Mouse (Mus musculus) neutrophil, adult 65 days (primary cell): ENCODE measurements around the gene Gm14418. TPM values are rescaled to one million over a fixed set of nuclear protein-coding genes. Genes with fewer than 3 reads are reported as not detected.

Source experiments
- total RNA-seq: library from RNA; stranded (reverse); gene quantifications from 2 replicates; pipeline ENCODE4 v1.2.4, GENCODE M21; 2023

The Gm14418 gene
- total RNA-seq = 0.79 TPM in 1 of 2 replicates, not detected in the other

GRCm38 (mm10) chr2:177398096-177398495, at the start of gene Gm14418:
Gene Gm14418 (minus strand): TSS chr2:177398320.

Other genes with a start within 250 kb of the Gm14418 start
- gene Gm14410, start 191.9 kb downstream of the Gm14418 start, total RNA-seq = 0.61 and 3.3 TPM in 2 replicates
- gene Gm14409, start 131.3 kb downstream of the Gm14418 start, total RNA-seq = not detected in 2 replicates
- gene Gm14412, start 74.0 kb downstream of the Gm14418 start, total RNA-seq = not detected in 2 replicates
- gene Zfp970, start 66.4 kb upstream of the Gm14418 start, total RNA-seq = 0.73 and 1.5 TPM in 2 replicates
- 1.1 and 1.5 TPM in 2 replicates for gene Gm14403, start 99.9 kb upstream of the Gm14418 start, total RNA-seq
- not detected in 2 replicates for gene Gm14406, start 179.9 kb upstream of the Gm14418 start, total RNA-seq